Mouse (Mus musculus) lung, postnatal 0 days (tissue): ENCODE data around the gene Nkx2-5.

Experiments used
- CTCF ChIP-seq: IDR thresholded peaks from 2 replicates; pipeline ENCODE4 v1.5.1; 2016; ENCODE audit warnings: antibody characterized with exemption, mild to moderate bottlenecking
- EP300 ChIP-seq: IDR thresholded peaks from 2 replicates; pipeline ENCODE4 v1.6.1; 2016; ENCODE audit warnings: antibody characterized with exemption, mild to moderate bottlenecking, control low read depth

GRCm38 (mm10) chr17:26864343-26864742 is 19.5 kb upstream of the Nkx2-5 start:
- TF ChIP-seq CTCF (no peak), EP300 (no peak)
